Mouse (Mus musculus): ENCODE measurements around the gene S100a16.
A peak's percentile ranks its signal among the peaks of the same experiment; 100 is the strongest.

Gene S100a16

GRCm38 (mm10) chr3:90517711-90518110 is 19.3 kb upstream of the S100a16 start:
- no peak for DNase-seq (ENCODE audit: low spot score in 2 of 2)

DNA sequence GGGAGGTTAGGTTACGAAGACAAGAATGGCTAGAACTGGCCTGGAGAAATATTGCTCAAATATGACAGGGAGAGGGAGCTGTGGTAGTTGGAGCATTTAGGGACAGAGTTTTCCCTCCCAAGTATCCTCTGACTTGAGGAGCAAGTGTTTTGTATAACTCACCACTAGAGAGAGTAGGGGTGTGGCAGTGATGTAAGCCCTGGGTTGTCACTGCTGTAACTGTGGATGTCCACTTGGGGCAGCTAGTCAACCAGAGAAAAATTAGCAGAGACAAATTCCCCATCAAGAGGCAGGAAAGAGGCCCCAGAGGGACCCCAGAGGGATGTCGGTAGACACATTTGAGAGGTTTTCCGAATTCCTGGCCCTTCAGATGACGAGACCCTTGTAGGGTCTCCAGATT is 11.6 kb upstream of the S100a16 start:
- DNase-seq (ENCODE audit: low spot score in 2 of 2), result peak in 1 of 2 experiments; percentile 69

DNA sequence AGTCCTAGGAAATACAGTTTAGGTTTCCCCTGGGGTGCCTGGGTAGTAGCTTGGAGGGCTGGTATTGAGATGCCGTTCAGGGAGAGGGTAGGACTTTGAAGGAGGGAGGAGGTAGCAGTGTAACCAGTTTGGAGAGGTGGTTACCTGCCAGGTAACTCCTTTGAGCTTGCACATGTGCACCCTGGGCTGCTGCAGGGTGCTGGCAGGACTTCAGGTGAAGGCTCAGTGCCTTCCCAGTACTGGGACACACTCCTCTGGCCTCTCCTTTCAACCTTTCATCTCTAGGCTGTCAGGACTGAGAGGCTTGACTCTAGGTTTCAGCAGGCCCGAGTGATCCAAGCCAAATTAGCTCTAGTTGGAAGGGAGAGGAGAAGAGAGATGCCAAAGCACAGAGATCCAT is 11.0 kb upstream of the S100a16 start:
- DNase-seq (ENCODE audit: low spot score in 2 of 2), result no peak

DNA sequence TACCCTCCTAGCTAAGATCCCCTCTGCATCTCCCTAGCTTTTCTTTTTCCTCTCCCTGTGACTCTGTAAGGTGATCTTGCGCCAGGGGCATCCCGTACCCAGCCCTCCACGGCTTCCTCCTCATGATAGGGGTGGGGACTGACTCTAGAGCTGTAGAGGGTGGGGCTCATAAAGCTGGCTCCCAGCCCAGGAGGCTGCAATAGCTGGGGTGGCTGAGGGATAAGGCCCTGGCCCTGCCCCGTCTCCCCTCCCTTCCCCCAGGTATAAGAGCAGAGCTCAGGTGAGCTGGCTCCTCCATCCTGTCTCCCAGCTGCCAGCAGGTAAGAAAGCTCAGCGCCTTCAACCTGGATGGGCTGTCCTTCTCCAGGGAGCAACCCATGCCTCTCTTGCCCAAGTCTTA is 10.5 kb upstream of the S100a16 start, which contains the start of gene S100a14:
Gene S100a14 (plus strand): TSS at position 277 of the 400 bp plus-strand sequence.
- DNase-seq (ENCODE audit: low spot score in 2 of 2), result no peak

DNA sequence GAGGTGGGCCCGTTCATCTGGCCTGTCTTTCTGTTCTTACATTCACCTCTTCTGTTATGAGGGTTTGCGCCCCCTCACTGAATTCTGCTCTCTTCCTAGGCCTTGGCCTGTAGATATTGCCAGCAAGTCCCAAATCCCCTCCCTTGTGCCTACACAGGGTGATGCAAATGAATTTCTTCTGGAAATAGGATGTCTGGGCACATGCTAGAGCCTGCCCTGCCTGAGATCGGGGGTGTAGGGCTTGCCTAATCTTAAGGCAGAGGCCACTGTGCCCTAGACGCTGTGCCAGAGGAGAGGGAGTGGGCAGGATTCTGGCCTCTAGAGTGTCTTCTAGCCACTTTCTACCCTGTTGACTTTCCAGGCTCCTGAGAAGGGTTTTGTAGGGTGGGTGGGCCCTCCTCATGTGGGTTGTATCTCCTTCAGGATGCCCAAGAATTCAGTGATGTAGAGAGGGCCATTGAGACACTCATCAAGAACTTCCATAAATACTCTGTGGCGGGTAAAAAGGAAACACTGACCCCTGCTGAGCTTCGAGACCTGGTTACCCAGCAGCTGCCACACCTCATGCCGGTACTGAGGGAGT is 9.7 kb upstream of the S100a16 start:
- no peak for DNase-seq (ENCODE audit: low spot score in 2 of 2)

- DNase-seq (ENCODE audit: low spot score in 2 of 2), result no peak
Observed at GRCm38 (mm10) chr3:90531713-90532112, 5.3 kb upstream of the S100a16 start.

DNA sequence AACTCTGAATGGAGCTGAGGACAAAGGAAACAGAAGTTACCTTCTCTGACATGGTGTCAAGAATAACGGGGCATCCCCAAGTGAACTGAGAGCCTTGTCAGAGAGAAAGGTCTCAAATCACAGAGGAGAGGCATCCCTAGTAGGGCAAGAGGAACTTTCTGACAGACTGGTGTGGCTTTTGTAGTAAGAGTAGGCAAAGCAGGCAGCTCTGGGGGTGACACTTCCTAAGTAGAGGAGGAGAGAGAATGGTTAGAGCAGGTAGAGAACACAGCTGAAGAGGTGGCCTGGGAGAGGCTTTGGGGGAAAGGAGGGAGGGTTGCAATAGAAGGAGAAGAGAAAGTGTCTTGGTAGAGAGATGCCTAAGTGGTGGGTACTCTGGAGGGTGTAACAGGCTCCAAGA is 1.6 kb upstream of the S100a16 start:
- DNase-seq (ENCODE audit: low spot score in 2 of 2), result no peak

- no peak for DNase-seq (ENCODE audit: low spot score in 2 of 2)
Observed at GRCm38 (mm10) chr3:90537905-90538296, 847 bp downstream of the S100a16 start.

DNA sequence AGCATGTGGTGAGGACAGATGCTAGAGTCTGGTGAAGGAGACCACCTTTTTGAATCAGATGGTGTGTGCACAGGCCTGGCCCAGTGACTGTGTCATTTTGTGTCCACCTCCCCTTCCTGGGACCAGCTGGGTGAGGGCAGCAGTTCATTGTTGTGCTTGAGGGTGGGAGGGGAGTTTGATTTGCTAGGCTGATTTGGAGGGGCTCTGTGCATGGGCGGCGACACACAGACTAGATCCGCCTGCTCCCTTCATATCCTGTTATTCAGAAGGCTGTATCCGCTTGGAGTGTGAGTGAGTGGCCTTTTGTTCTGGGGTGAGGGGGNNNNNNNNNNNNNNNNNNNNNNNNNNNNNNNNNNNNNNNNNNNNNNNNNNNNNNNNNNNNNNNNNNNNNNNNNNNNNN is 3.9 kb downstream of the S100a16 start:
- peak in 1 of 2 experiments; percentile 28 for DNase-seq (ENCODE audit: low spot score in 2 of 2)

DNA sequence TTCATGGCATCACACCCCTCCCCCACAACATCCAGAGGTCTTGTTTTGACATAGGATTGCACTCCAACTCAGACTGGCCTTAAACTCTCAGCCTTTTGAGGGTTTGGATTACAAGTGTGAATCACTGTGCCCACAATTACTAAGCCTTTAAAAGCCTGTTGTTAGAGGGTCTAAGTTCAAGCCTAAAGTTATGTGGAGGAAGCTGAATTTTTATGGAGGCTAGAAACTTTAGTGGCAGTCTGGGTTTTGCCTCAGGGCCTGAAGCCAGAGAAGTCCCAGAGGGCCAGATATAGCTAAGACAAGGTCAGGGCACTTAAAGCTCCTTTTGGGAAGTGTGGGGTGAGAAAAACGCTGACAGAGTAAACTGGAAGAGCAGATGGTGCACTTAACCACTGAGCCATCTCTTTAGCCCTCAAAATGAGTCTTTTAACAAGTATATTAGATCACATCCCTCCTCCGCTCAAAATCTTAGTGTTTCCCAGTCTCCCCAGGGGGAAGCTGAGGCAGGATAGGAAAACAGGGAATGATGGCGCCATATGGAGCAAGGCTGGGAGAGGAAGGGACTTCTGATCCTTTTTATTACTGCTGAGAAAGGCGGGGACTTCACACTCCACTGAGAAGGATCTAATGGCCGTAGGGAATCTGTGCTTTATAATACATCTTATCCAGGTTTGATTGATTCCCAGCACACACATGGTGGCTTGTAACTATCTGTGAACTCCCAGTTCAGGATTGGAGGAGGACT is 12.8 kb downstream of the S100a16 start:
- no peak for DNase-seq (ENCODE audit: low spot score in 2 of 2)

DNA sequence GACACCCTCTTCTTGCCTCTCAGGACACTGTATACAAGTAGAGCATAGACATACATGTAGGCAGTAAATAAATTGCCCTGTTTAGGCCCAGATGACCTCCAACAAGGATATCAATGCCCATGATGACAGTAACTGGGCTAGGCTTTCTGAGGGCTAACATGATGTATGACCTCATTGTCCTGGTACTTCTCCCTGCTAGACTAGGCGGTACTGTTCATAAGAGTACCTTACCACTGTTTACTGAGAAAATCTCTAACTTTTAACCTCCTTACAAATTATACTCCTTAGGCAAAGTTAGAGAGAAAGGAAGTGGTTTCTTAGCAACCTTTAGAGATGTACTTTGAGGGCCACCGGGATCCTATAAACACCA is 13.4 kb downstream of the S100a16 start:
- DNase-seq (ENCODE audit: low spot score in 2 of 2), result no peak

GRCm38 (mm10) chr3:90552231-90552630 is 15.2 kb downstream of the S100a16 start:
- DNase-seq (ENCODE audit: low spot score in 2 of 2), result no peak

DNA sequence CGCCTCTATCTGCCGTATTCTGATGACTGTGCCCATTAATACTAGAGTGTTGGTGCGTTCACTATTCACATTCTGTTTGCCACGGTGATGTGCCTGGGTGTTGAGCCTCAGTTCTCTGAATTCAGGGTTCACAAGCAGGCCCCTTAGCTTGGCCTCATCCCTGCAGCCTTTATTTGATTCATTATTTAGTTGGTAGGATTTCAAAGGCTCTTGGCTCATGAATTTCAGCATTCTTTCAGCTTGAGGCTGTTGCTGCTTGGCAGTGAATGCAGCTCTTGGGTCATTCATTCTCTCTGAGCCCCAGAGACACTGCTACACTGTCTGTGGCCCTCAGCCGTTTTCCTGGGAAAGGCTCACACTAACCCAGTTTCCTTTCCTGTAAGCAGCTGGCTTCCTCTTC is 18.9 kb downstream of the S100a16 start:
- DNase-seq (ENCODE audit: low spot score in 2 of 2), result peak in 1 of 2 experiments; percentile 65

DNA sequence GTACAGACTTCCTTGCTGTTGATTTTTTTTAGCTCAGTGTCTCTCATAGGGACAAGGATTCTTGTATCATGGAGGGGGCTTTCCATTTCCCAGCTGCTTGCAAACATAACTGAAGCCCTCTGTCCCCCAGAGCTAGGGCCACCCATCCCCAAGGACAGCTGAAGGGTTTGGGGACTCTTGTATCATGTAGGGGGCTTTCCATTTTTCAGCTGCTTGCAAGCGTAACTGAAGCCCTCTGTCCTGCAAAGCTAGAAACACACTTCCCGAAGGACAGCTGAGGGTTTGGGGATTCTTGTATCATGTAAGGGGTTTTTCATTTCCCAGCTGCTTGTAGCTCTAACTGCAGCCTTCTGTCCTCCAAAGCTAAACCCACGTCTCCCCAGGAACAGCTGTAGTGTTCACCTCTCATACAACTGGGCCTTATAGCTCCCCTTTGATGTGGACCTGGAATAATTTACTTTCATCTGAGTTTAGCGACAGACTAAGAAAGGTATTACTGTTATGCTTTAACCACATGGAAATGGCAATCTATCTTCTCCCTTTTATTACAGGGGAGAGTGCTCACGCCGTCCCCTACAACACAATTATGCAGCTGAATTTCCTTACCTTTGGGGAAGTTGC is 23.1 kb downstream of the S100a16 start, which contains the start of gene S100a3:
Gene S100a3 (plus strand): TSS at position 571 of the 621 bp plus-strand sequence.
- no peak for DNase-seq (ENCODE audit: low spot score in 2 of 2)

GRCm38 (mm10) chr3:90574691-90575090 is 37.6 kb downstream of the S100a16 start:
- no peak for DNase-seq (ENCODE audit: low spot score in 2 of 2)

DNA sequence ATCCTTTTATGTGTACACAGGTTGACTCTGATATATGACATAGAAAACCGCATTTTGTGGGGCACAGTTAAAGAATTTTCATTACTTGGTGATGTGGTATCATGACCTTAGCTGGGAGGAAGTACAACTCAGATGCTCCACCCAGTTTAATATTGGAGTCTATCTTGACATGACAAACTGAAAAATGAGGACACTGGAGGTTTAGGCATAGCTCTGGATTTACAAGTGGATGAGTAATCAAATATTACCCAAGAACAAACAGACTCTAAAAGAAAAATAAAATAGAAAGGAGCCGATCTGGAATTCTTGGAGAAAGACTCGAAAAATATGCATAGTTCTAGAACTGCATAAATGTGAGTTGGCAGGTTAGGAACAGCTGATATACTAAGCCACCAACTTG is 38.3 kb downstream of the S100a16 start:
- no peak for DNase-seq (ENCODE audit: low spot score in 2 of 2)

- DNase-seq (ENCODE audit: low spot score in 2 of 2), result no peak
Observed at GRCm38 (mm10) chr3:90576351-90577001, 39.4 kb downstream of the S100a16 start.

DNA sequence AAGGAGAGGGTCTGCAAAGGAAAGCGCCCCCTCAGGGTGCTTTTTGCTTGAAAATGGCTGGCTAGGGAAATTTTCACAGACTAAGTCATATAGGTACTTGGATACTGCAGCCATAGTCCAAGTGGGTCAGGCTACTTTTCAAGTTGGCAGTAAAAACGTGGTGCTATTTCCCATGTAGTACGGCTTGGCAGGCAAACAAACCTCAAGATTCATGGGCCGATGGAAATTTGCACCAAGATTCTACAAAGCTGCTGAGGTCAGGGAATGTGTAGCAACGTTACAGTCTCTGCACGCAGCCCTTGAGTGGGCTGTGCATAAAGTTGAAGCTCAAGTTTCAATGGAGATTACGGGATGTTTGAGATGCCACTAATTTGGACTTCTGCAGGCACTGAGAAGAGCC is 42.4 kb downstream of the S100a16 start:
- DNase-seq (ENCODE audit: low spot score in 2 of 2), result no peak

GRCm38 (mm10) chr3:90581141-90581540 is 44.1 kb downstream of the S100a16 start:
- DNase-seq (ENCODE audit: low spot score in 2 of 2), result no peak

DNA sequence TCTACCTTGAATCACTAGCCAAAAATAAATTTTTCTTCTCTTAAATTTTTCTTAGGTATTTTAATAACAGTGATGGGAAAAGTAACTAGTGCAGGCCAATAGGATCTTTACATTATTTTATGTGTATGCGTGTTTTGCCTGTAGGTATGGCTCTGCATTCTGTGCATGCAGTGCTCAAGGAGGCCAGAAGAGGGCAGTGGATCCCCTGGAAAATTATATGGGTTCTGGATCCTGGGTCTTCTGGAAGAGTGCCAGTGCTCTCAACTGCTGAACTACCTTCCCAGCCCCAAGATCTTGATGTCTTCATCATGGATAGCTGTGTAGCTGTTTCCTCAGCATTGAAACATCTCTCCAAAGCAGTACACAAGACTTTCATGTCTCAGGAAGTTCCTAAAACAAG is 45.1 kb downstream of the S100a16 start:
- no peak for DNase-seq (ENCODE audit: low spot score in 2 of 2)

- DNase-seq (ENCODE audit: low spot score in 2 of 2), result no peak
Observed at GRCm38 (mm10) chr3:90582556-90582955, 45.5 kb downstream of the S100a16 start.

DNA sequence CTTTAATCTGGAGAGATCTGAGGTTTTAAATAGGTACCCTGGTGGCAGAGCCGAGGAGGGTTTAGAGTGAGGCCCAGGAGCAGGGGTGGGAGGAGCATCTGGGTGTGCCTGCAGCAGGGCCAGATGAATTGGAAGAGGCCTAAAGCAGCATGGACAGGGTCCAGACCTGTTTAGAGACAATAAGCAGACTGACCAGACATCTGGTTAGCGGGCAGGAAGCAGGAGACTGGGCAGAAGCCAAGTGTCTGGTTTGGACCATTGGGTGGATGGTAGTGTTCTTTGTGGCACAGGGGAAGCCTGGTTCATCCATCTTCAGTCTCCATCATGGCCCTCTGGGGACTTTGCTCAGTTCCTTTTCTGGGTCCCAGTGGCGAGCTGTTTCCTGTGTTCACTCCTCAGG is 46.8 kb downstream of the S100a16 start:
- no peak for DNase-seq (ENCODE audit: low spot score in 2 of 2)

DNA sequence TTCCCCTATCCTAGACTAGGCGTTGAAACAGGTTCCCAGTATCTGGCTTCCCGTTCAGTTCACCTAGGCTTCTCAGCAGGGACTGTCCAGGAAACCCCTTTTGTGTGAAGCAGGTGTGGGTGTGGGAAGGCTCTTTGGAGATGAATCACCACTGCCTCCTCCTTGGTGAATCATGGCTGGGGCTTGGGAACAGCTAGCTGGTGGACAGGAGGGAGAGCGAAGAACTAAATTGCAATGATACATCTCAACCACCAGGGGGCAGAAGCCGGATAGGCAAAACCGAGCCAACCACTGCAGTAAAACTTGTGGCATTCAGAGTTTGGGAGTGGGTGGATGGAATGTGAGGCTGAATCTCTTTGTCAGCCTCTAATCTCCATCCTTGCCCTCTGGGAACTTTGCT is 48.5 kb downstream of the S100a16 start:
- peak; percentile 72 to 79 for DNase-seq (ENCODE audit: low spot score in 2 of 2)
